Mouse (Mus musculus): ENCODE results near the gene Gtpbp1.

GRCm38 (mm10) chr15:79728731-79729388 lies 38.2 kb downstream of the Gtpbp1 start:
- no peak for TF ChIP-seq EP300 (IDR thresholded peaks at IDR 0.05; ENCODE audit: insufficient read depth, low read depth, low read length)
- no peak for TF ChIP-seq CTCF (IDR thresholded peaks at IDR 0.05)
- no peak for TF ChIP-seq POLR2A (IDR thresholded peaks at IDR 0.05; ENCODE audit: insufficient read depth, low read depth, low read length)
